Mouse (Mus musculus) embryonic facial prominence, embryonic 15.5 days (tissue): Measurements from ENCODE around the gene Exoc3l4. TPM values are rescaled to one million over a fixed set of nuclear protein-coding genes. Genes with fewer than 3 reads are reported as not detected.

Experiments used
- ATAC-seq: fragments of 200-750 bp; cut with Nextera tagmentation; 2 replicates; pipeline ENCODE4 v1.8.0; 2017; ENCODE audit warnings: low read depth, moderate TSS enrichment; ENCODE audit not compliant: insufficient number of reproducible peaks, low FRiP score, low TSS enrichment
- H3K27ac ChIP-seq: fragments of 300-500 bp; sonication (generic); replicated peaks from 2 replicates; pipeline ENCODE4 v1.5.1; 2015; ENCODE audit warnings: mild to moderate bottlenecking, inconsistent platforms
- H3K27me3 ChIP-seq: fragments of 300-500 bp; sonication (generic); 2 replicates; pipeline ENCODE4 v1.6.1; 2015; ENCODE audit warnings: inconsistent platforms
- H3K36me3 ChIP-seq: fragments of 300-500 bp; sonication (generic); 2 replicates; pipeline ENCODE4 v1.6.1; 2015; ENCODE audit warnings: mild to moderate bottlenecking, inconsistent platforms
- H3K4me1 ChIP-seq: fragments of 300-500 bp; sonication (generic); 2 replicates; pipeline ENCODE4 v1.6.1; 2015; ENCODE audit warnings: inconsistent platforms
- H3K4me2 ChIP-seq: fragments of 300-500 bp; sonication (generic); replicated peaks from 2 replicates; pipeline ENCODE4 v1.6.1; 2015; ENCODE audit warnings: mild to moderate bottlenecking, inconsistent platforms
- H3K4me3 ChIP-seq: fragments of 300-500 bp; sonication (generic); replicated peaks from 2 replicates; pipeline ENCODE4 v1.5.1; 2015; ENCODE audit warnings: mild to moderate bottlenecking, inconsistent platforms
- H3K9ac ChIP-seq: fragments of 300-500 bp; sonication (generic); 2 replicates; pipeline ENCODE4 v1.6.1; 2015; ENCODE audit warnings: inconsistent platforms
- H3K9me3 ChIP-seq: fragments of 300-500 bp; sonication (generic); replicated peaks from 2 replicates; pipeline ENCODE4 v1.6.1; 2016; ENCODE audit warnings: inconsistent platforms
- WGBS: fragments of 180-500 bp; shearing (Covaris S2); methylation state at CpG from one replicate; pipeline ENCODE4 v1.1.7; 2015; 5-methylcytosine and 5-hydroxymethylcytosine counted together
- polyA plus RNA-seq: library from polyadenylated mRNA; unstranded; fragments of >200 nt; fragmentation: Nextera tagmentation; extraction: Ambion mirVana; gene quantifications from 2 replicates; pipeline ENCODE4 v1.2.1, GENCODE M21; 2015

The Exoc3l4 gene
- polyA plus RNA-seq, 1 experiment from 2014 or later = 11.1 TPM

DNA sequence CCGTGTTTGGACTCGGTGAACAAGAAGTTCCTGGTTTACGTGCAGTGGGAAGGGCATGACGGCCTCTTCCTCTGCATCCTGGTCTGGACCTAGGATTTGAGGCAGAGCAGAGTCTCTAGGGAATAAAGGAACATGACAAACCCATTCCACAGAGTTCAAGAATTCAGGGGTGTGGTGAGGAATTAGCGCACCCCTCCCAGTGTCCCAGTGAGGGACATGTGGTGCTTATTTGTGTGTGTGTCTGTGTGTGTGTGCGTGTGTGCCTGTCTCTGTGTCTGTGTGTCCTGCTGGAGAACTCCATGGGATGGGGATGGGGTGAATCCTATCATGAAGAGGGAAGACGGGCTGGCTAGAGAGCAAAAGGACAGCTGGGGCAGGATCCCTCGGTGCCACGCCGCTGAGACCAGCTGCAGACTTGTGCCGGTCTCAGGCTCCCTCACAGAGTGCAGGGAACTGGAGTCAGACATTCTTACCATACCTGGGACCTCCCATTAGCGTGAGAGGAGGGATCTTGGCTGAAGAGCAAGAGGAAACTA, 38.6 kb downstream of the Exoc3l4 start:
- no peak overlapping the region for H3K4me3 ChIP-seq
- no peak overlapping the region for H3K4me2 ChIP-seq
- no peaks in the 10 kb centered on the region for H3K9me3 ChIP-seq
- WGBS = 51% methylated on average over 12 of the region's 12 CpGs
- H3K36me3 ChIP-seq = no peaks in the 10 kb centered on the region
- no peak overlapping the region for H3K9ac ChIP-seq
- H3K27ac ChIP-seq = no peak overlapping the region
- H3K27me3 ChIP-seq = peaks cover 38% of the 10 kb centered on the region
- peaks cover 28% of the 10 kb centered on the region for H3K4me1 ChIP-seq
- ATAC-seq = no peak

DNA sequence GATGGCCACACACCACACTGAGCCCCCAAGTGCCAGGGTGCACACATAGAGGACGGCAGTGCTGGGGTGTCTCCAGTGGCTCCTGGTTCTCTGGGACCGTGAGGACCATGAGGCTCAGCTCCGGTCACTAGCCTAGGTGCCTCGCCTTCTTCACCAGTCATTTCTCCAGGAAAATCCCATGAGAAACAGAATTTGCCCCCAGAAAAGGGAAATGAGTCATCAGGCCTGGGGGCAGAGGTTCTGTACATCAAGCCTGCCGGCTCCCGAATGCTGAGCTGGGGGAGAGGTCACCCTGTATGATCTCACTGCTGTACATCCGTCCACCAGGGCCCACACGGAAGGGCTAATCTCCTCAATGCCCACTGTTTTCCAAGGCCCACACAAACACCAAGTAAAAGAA, 39.0 kb downstream of the Exoc3l4 start:
- Histone ChIP-seq H3K27ac (no peak overlapping the region), H3K36me3 (no peaks in the 10 kb centered on the region), H3K9ac (no peak overlapping the region), H3K27me3 (peaks cover 36% of the 10 kb centered on the region), H3K4me2 (no peak overlapping the region), H3K4me3 (no peak overlapping the region), H3K4me1 (peaks cover 23% of the 10 kb centered on the region), H3K9me3 (no peaks in the 10 kb centered on the region)
- ATAC-seq = no peak
- WGBS = 52% methylated on average over 8 of the region's 8 CpGs

GRCm38 (mm10) chr12:111457742-111458141, 40.9 kb downstream of the Exoc3l4 start:
- no peak for ATAC-seq
- no peaks in the 10 kb centered on the region for H3K9me3 ChIP-seq
- H3K4me3 ChIP-seq = no peak overlapping the region
- WGBS = 78% methylated on average over 1 of the region's 1 CpGs
- H3K36me3 ChIP-seq = no peaks in the 10 kb centered on the region
- H3K4me2 ChIP-seq = no peak overlapping the region
- peaks cover 29% of the 10 kb centered on the region for H3K4me1 ChIP-seq
- no peak overlapping the region for H3K27ac ChIP-seq
- H3K27me3 ChIP-seq = peaks cover 25% of the 10 kb centered on the region
- no peak overlapping the region for H3K9ac ChIP-seq

- no peak overlapping the region for H3K9ac ChIP-seq
- no peak overlapping the region for H3K4me3 ChIP-seq
- no peak overlapping the region for H3K27ac ChIP-seq
- ATAC-seq = no peak
- 0 out of 2 replicates have a peak, but pooled peaks cover 3% of the 10 kb centered on the region for H3K27me3 ChIP-seq
- H3K36me3 ChIP-seq = no peaks in the 10 kb centered on the region
- 69% methylated on average over 7 of the region's 7 CpGs for WGBS
- no peaks in the 10 kb centered on the region for H3K9me3 ChIP-seq
- H3K4me2 ChIP-seq = no peak overlapping the region
- peaks cover 15% of the 10 kb centered on the region; the same call in 1 of the 2 replicates for H3K4me1 ChIP-seq
These were observed 46.8 kb downstream of the Exoc3l4 start for GRCm38 (mm10) chr12:111463570-111463969.

DNA sequence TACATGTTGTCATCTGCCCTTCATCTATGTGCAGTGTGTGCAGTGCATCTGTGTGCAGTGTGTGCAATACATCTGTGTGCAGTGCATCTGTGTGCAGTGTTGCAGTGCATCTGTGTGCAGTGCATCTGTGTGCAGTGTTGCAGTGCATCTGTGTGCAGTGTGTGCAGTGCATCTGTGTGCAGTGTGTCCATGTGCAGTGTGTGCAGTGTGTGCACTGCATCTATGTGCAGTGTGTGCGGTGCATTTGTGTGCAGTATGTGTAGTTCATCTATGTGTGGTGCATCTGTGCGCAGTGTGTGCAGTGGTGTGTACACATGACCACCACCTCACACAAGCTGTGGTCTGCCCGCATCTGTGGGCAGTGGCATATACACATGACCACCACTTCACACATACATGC, 49.6 kb downstream of the Exoc3l4 start:
- Histone ChIP-seq H3K9me3 (no peaks in the 10 kb centered on the region), H3K27me3 (no peaks in the 10 kb centered on the region), H3K9ac (no peak overlapping the region), H3K4me1 (peaks cover 13% of the 10 kb centered on the region; the same call in 1 of the 2 replicates), H3K27ac (no peak overlapping the region), H3K36me3 (no peaks in the 10 kb centered on the region), H3K4me3 (no peak overlapping the region), H3K4me2 (no peak overlapping the region)
- ATAC-seq = no peak
- WGBS = 93% methylated on average over 3 of the region's 3 CpGs

DNA sequence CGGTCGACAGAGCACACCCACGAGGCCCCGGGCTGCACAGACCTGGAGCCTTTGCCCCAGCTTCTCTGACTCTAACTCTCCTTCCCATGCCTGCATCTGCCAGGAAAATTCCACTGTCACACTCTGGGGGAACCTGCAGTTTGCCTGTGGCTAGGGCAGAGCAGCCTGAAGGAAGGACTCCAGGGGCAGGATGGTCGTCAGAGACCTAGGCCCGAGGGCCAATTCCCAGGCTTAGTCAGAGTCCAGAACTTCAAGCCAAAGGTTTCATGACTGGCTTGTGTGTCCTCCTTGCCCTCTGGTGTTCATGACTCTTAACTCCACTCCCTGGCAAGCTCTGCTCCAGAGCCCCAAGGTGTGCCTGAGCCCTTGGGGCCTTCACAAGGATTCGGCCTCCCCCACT, 51.4 kb downstream of the Exoc3l4 start:
- Histone ChIP-seq H3K9me3 (no peaks in the 10 kb centered on the region), H3K27ac (no peak overlapping the region), H3K36me3 (no peaks in the 10 kb centered on the region), H3K4me2 (no peak overlapping the region), H3K4me3 (no peak overlapping the region), H3K9ac (no peak overlapping the region), H3K4me1 (0 out of 2 replicates have a peak, but pooled peaks cover 8% of the 10 kb centered on the region), H3K27me3 (no peaks in the 10 kb centered on the region)
- 68% methylated on average over 7 of the region's 7 CpGs for WGBS
- ATAC-seq = no peak

DNA sequence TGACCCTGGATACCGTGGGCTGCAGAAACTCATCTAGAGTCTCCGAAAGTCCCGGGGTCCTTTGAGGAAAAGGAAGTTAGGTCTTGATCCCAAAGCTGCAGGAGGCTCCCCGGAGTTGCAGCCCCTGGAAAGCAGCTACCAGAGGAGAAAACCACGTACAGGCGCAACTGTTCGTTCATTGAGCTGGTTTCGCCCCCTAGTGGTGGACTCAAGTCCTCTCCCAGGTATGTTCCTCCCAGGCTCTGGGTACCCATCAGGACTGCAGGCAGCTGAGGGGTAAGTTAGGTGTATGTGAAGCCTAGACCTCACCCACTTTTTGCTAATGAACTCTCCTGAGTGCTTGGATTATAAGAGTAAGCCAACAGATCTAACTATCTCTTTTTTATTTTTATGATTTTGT, 52.7 kb downstream of the Exoc3l4 start:
- no peak overlapping the region for H3K4me3 ChIP-seq
- no peaks in the 10 kb centered on the region for H3K27me3 ChIP-seq
- no peaks in the 10 kb centered on the region for H3K36me3 ChIP-seq
- no peak overlapping the region for H3K27ac ChIP-seq
- no peak overlapping the region for H3K9ac ChIP-seq
- ATAC-seq = no peak
- no peak overlapping the region for H3K4me2 ChIP-seq
- peaks cover 2% of the 10 kb centered on the region for H3K4me1 ChIP-seq
- H3K9me3 ChIP-seq = no peaks in the 10 kb centered on the region
- WGBS = 7% methylated on average over 8 of the region's 8 CpGs

DNA sequence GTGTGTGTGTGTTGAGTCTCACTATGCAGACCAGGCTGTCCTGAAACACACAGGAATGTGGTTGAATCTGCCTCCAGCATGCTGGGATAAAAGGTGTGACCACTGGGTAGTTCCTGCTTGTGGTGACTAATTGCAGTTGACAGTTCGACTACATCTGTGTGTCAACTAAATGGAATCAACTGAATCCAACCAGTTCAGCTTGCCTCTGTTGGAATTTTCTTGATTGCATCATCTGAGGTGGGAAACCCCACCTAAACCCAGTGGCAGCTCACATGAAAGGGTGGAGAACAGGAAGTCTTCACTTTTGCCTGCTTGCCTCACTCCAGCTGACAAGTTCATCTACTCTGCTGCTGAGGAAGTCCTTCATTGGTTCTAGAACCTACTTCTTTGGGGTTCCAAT, 54.3 kb downstream of the Exoc3l4 start:
- Histone ChIP-seq H3K27me3 (no peaks in the 10 kb centered on the region), H3K4me1 (peaks cover 13% of the 10 kb centered on the region), H3K4me3 (no peak overlapping the region), H3K4me2 (no peak overlapping the region), H3K9me3 (no peaks in the 10 kb centered on the region), H3K36me3 (no peaks in the 10 kb centered on the region), H3K27ac (no peak overlapping the region), H3K9ac (no peak overlapping the region)
- no peak for ATAC-seq
- WGBS = 50% methylated on average over 1 of the region's 1 CpGs

DNA sequence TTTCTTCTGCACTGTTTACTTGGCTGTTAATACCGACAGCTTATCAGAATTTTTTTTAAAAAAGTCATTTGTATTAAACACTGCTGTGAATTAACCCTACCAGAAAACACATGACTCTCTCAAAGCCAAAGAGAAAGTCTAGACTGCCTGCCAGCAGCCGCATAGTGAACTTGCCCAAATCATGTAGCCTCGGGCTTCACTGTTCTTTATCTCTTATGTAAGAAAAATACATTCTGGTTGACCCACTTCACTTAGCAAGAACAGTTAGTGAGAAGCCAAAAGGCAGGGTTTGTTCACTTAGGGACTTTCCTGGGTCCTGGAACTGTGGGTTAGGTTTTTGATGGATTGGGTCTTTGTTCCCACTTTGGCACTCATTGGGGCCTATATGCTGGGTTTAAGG, 54.9 kb downstream of the Exoc3l4 start:
- Histone ChIP-seq H3K4me3 (no peak overlapping the region), H3K9me3 (no peaks in the 10 kb centered on the region), H3K36me3 (no peaks in the 10 kb centered on the region), H3K27ac (no peak overlapping the region), H3K27me3 (no peaks in the 10 kb centered on the region), H3K9ac (no peak overlapping the region), H3K4me1 (peaks cover 13% of the 10 kb centered on the region), H3K4me2 (no peak overlapping the region)
- ATAC-seq = no peak
- 84% methylated on average over 3 of the region's 3 CpGs for WGBS

DNA sequence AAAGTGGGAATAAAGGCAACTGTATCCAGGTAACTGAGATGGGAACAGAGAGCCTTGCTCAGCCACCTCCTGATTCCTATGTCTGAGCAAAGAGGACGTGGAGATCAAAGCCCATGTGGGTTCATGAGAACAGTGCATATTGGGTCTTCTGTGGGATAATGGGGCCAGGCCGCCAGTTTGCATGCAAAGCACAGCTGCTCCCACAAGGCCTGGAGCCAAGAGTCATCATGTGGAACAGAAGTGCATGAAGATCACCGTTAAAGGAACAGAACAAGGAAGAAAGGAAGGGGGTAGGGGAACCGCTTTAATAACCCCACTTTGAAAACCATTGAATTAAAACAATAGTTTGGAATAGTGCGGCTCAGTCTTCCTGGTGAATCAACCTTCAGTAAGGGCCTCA, 56.1 kb downstream of the Exoc3l4 start:
- H3K27me3 ChIP-seq = no peaks in the 10 kb centered on the region
- 58% methylated on average over 5 of the region's 5 CpGs for WGBS
- H3K9me3 ChIP-seq = 0 out of 2 replicates have a peak, but pooled peaks cover 4% of the 10 kb centered on the region
- no peak overlapping the region for H3K27ac ChIP-seq
- no peak overlapping the region for H3K4me3 ChIP-seq
- peaks cover 13% of the 10 kb centered on the region for H3K4me1 ChIP-seq
- no peak overlapping the region for H3K4me2 ChIP-seq
- no peak for ATAC-seq
- no peaks in the 10 kb centered on the region for H3K36me3 ChIP-seq
- no peak overlapping the region for H3K9ac ChIP-seq

GRCm38 (mm10) chr12:111474384-111474783, 57.6 kb downstream of the Exoc3l4 start:
- Histone ChIP-seq H3K9me3 (0 out of 2 replicates have a peak, but pooled peaks cover 4% of the 10 kb centered on the region), H3K4me1 (peaks cover 13% of the 10 kb centered on the region), H3K36me3 (no peaks in the 10 kb centered on the region), H3K4me3 (no peak overlapping the region), H3K9ac (no peak overlapping the region), H3K4me2 (no peak overlapping the region), H3K27ac (no peak overlapping the region), H3K27me3 (no peaks in the 10 kb centered on the region)
- ATAC-seq = peak; percentile 45; the same call in 1 of the 2 replicates
- 95% methylated on average over 3 of the region's 3 CpGs for WGBS
